Mouse (Mus musculus): ENCODE measurements at regions not wholly inside any gene's neighbourhood (a gene's known extent, or its start where the extent isn't known, plus 50 kb on each side); places are given as distances from the start of the nearest gene placed in this dataset.

GRCm38 (mm10) chr13:58695964-58696363 is 85.3 kb upstream of the Slc28a3 start:
- TF ChIP-seq USF1 (IDR thresholded peaks at IDR 0.05; ENCODE audit: low read depth): no peak
- no peaks in the 10 kb centered on the region for H3K79me2 ChIP-seq (ENCODE audit: control insufficient read depth, insufficient read depth)
- H3K27me3 ChIP-seq (ENCODE audit: control insufficient read depth, insufficient read depth, insufficient read length): no peaks in the 10 kb centered on the region
- no peaks in the 10 kb centered on the region for H3K36me3 ChIP-seq (ENCODE audit: control insufficient read depth, insufficient read depth)
- H3K4me3 ChIP-seq: no peak overlapping the region
- no peak overlapping the region for H3K4me2 ChIP-seq (ENCODE audit: low read depth)
- no peak overlapping the region for H3ac ChIP-seq (ENCODE audit: control insufficient read depth, insufficient read length)

DNA sequence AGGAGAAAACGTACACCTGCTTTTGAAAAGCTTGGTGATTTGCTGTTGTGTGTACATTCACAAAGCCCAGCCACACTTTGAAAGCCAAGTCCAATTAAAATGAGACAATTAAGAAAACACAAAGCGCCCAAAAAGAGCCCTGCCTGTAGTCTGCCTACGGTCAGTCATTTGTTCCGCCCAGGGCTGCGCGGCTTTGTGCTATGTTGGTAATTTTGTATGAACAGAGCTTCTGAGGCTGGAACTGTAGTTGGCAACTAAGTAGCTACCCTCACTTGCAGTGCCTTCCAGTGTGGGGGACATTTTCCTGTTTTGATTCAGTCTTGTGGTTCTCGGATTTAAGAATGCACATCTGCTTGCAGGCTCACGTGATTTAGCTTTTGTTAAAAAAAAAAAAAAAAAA is 89.3 kb upstream of the Slc28a3 start:
- Histone ChIP-seq H3K4me2 (ENCODE audit: low read depth) (no peak overlapping the region), H3K36me3 (ENCODE audit: control insufficient read depth, insufficient read depth) (no peaks in the 10 kb centered on the region), H3K79me2 (ENCODE audit: control insufficient read depth, insufficient read depth) (no peaks in the 10 kb centered on the region), H3ac (ENCODE audit: control insufficient read depth, insufficient read length) (no peak overlapping the region), H3K27me3 (ENCODE audit: control insufficient read depth, insufficient read depth, insufficient read length) (no peaks in the 10 kb centered on the region), H3K4me3 (no peak overlapping the region)
- no peak for TF ChIP-seq MYOD1 (IDR thresholded peaks at IDR 0.05; ENCODE audit: control insufficient read depth in 1 of 3, insufficient read length in 2 of 3, low read depth in 2 of 3)
- TF ChIP-seq POLR2A (IDR thresholded peaks at IDR 0.05; ENCODE audit: insufficient read length, low read depth): no peak
- TF ChIP-seq POLR2AphosphoS2 (IDR thresholded peaks at IDR 0.05; ENCODE audit: insufficient read length, low read depth): no peak
- no peak for TF ChIP-seq MYOG (IDR thresholded peaks at IDR 0.05; ENCODE audit: control insufficient read depth in 1 of 3, insufficient read depth in 1 of 3, insufficient read length in 2 of 3, low read depth in 2 of 3)
- no peak for TF ChIP-seq USF1 (IDR thresholded peaks at IDR 0.05; ENCODE audit: low read depth)
- no peak for TF ChIP-seq SRF (IDR thresholded peaks at IDR 0.05; ENCODE audit: control insufficient read depth, insufficient read length, low read depth)
- no peak for TF ChIP-seq E2F4 (IDR thresholded peaks at IDR 0.05; ENCODE audit: insufficient read depth)
- no peak for TF ChIP-seq MAX (IDR thresholded peaks at IDR 0.05; ENCODE audit: low read depth)
- no peak for TF ChIP-seq CEBPB (IDR thresholded peaks at IDR 0.05; ENCODE audit: insufficient read depth, poor library complexity, severe bottlenecking)
- no peak for TF ChIP-seq REST (IDR thresholded peaks at IDR 0.05; ENCODE audit: insufficient read depth, insufficient read length)
- no peak for TF ChIP-seq TCF12 (IDR thresholded peaks at IDR 0.05; ENCODE audit: insufficient read depth, poor library complexity, severe bottlenecking)
- TF ChIP-seq TCF3 (IDR thresholded peaks at IDR 0.05; ENCODE audit: insufficient read length, low read depth): no peak

DNA sequence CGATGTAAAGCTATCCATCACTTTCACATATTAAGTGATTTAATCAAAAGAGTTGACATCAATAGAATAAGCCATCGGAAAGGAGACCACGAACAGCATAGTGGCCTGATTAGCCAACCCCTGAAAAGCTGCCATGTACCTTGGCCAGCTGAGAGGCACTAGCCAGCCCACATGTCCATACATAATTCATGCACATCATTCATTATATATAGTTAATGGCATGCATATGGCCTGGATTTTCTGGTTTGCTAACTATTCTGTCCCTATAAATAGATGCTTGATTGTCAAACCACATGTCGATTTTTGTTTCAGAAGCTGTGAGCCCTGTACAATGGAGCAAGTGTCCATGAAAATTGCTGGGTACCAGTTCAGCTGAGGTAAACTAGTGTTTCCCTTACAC is 93.5 kb upstream of the Slc28a3 start:
- TF ChIP-seq E2F4 (IDR thresholded peaks at IDR 0.05; ENCODE audit: insufficient read depth): no peak
- no peak for TF ChIP-seq REST (IDR thresholded peaks at IDR 0.05; ENCODE audit: insufficient read depth, insufficient read length)
- no peak for TF ChIP-seq TCF12 (IDR thresholded peaks at IDR 0.05; ENCODE audit: insufficient read depth, poor library complexity, severe bottlenecking)
- no peak for TF ChIP-seq MYOG (IDR thresholded peaks at IDR 0.05; ENCODE audit: control insufficient read depth in 1 of 3, insufficient read depth in 1 of 3, insufficient read length in 2 of 3, low read depth in 2 of 3)
- TF ChIP-seq USF1 (IDR thresholded peaks at IDR 0.05; ENCODE audit: low read depth): no peak
- TF ChIP-seq MYOD1 (IDR thresholded peaks at IDR 0.05; ENCODE audit: control insufficient read depth in 1 of 3, insufficient read length in 2 of 3, low read depth in 2 of 3): no peak
- no peak for TF ChIP-seq POLR2A (IDR thresholded peaks at IDR 0.05; ENCODE audit: insufficient read length, low read depth)
- no peak for TF ChIP-seq POLR2AphosphoS2 (IDR thresholded peaks at IDR 0.05; ENCODE audit: insufficient read length, low read depth)
- no peak for TF ChIP-seq CEBPB (IDR thresholded peaks at IDR 0.05; ENCODE audit: insufficient read depth, poor library complexity, severe bottlenecking)
- H3K4me3 ChIP-seq: no peak overlapping the region

DNA sequence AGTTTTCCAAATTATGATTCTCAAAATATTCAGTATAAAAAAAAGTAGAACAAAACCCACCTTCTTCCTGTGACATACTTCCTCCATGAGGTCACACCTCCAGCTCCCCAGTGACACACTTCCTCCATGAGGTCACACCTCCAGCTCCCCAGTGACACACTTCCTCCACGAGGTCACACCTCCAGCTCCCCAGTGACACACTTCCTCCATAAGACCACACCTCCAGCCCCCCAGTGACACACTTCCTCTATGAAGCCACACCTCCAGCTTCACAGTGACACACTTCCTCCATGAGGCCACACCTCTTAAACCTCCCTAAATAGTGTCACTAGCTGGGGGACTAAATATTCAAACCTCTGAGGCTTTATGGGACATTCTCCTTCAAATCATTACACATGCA is 89.8 kb upstream of the Ntrk2 start:
- Histone ChIP-seq H3ac (ENCODE audit: control insufficient read depth, insufficient read length) (no peak overlapping the region), H3K4me2 (ENCODE audit: low read depth) (no peak overlapping the region), H3K4me3 (no peak overlapping the region), H3K79me2 (ENCODE audit: control insufficient read depth, insufficient read depth) (no peaks in the 10 kb centered on the region), H3K36me3 (ENCODE audit: control insufficient read depth, insufficient read depth) (no peaks in the 10 kb centered on the region), H3K27me3 (ENCODE audit: control insufficient read depth, insufficient read depth, insufficient read length) (no peaks in the 10 kb centered on the region)
- no peak for TF ChIP-seq POLR2A (IDR thresholded peaks at IDR 0.05; ENCODE audit: insufficient read length, low read depth)

More for the DNA sequence above, 93.5 kb upstream of the Slc28a3 start:
- Histone ChIP-seq H3K4me2 (ENCODE audit: low read depth) (no peak overlapping the region), H3K36me3 (ENCODE audit: control insufficient read depth, insufficient read depth) (no peaks in the 10 kb centered on the region), H3K27me3 (ENCODE audit: control insufficient read depth, insufficient read depth, insufficient read length) (no peaks in the 10 kb centered on the region), H3K79me2 (ENCODE audit: control insufficient read depth, insufficient read depth) (no peaks in the 10 kb centered on the region), H3ac (ENCODE audit: control insufficient read depth, insufficient read length) (no peak overlapping the region)

DNA sequence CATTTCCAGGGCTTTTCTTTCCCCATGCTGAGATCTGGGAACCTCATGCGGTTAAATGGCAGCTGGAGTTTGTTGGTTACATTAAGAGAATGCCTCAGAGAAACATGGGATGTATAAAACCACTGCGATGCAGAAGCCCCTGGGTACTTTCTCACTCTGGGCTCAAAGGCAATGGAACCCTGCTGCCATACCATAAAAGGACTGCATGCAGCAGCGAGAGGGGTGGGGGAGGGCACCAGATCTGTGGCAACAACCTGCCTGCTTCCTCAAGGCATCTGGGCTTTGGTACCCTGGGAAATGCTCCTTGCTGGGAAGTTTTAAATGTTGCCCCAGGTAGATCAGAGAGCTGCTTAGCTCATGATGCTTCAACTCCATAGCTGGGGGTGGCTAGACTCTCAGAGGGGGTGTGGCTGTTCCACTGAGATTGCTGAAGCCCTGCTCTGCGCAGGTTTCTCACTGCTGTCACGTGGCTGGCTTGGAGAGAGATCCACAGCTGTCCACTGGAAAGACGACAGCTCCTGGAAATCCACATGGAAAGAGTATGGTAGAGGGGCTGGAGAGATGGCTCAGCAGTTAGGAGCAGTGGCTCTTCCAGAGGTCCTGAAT is 75.8 kb upstream of the Ntrk2 start:
- TF ChIP-seq TCF3 (IDR thresholded peaks at IDR 0.05; ENCODE audit: insufficient read length, low read depth): no peak
- TF ChIP-seq E2F4 (IDR thresholded peaks at IDR 0.05; ENCODE audit: insufficient read depth): no peak
- TF ChIP-seq MYOD1 (IDR thresholded peaks at IDR 0.05; ENCODE audit: control insufficient read depth in 1 of 3, insufficient read length in 2 of 3, low read depth in 2 of 3): no peak
- no peak for TF ChIP-seq POLR2A (IDR thresholded peaks at IDR 0.05; ENCODE audit: insufficient read length, low read depth)
- no peak for TF ChIP-seq SRF (IDR thresholded peaks at IDR 0.05; ENCODE audit: control insufficient read depth, insufficient read length, low read depth)
- no peak for TF ChIP-seq CEBPB (IDR thresholded peaks at IDR 0.05; ENCODE audit: insufficient read depth, poor library complexity, severe bottlenecking)
- TF ChIP-seq POLR2AphosphoS2 (IDR thresholded peaks at IDR 0.05; ENCODE audit: insufficient read length, low read depth): no peak
- TF ChIP-seq MAX (IDR thresholded peaks at IDR 0.05; ENCODE audit: low read depth): no peak
- no peak for TF ChIP-seq USF1 (IDR thresholded peaks at IDR 0.05; ENCODE audit: low read depth)
- TF ChIP-seq REST (IDR thresholded peaks at IDR 0.05; ENCODE audit: insufficient read depth, insufficient read length): no peak
- TF ChIP-seq MYOG (IDR thresholded peaks at IDR 0.05; ENCODE audit: control insufficient read depth in 1 of 3, insufficient read depth in 1 of 3, insufficient read length in 2 of 3, low read depth in 2 of 3): no peak
- TF ChIP-seq TCF12 (IDR thresholded peaks at IDR 0.05; ENCODE audit: insufficient read depth, poor library complexity, severe bottlenecking): no peak
- no peaks in the 10 kb centered on the region for H3K27me3 ChIP-seq (ENCODE audit: control insufficient read depth, insufficient read depth, insufficient read length)
- no peak overlapping the region for H3ac ChIP-seq (ENCODE audit: control insufficient read depth, insufficient read length)
- no peaks in the 10 kb centered on the region for H3K36me3 ChIP-seq (ENCODE audit: control insufficient read depth, insufficient read depth)
- no peaks in the 10 kb centered on the region for H3K79me2 ChIP-seq (ENCODE audit: control insufficient read depth, insufficient read depth)
- H3K4me3 ChIP-seq: no peak overlapping the region
- no peak overlapping the region for H3K4me2 ChIP-seq (ENCODE audit: low read depth)
